Mouse (Mus musculus) G1E (cell line): Measurements from ENCODE around the gene Snx29.

Experiments used
- CTCF ChIP-seq: IDR thresholded peaks from 2 replicates; pipeline ENCODE4 v1.5.1; 2012; ENCODE audit warnings: low read depth, low read length, inconsistent platforms, mixed read lengths
- GATA1 ChIP-seq: IDR thresholded peaks from 2 replicates; pipeline ENCODE4 v1.6.1; 2012; ENCODE audit warnings: borderline replicate concordance, low read length, inconsistent platforms, mixed read lengths
- GATA2 ChIP-seq: IDR thresholded peaks from 2 replicates; pipeline ENCODE4 v1.6.1; 2012; ENCODE audit warnings: low read depth, low read length, inconsistent platforms, borderline replicate concordance
- POLR2AphosphoS5 ChIP-seq: IDR thresholded peaks from 2 replicates; pipeline ENCODE4 v1.6.1; 2012; ENCODE audit warnings: low read depth, low read length, inconsistent platforms; ENCODE audit not compliant: insufficient replicate concordance
- TAL1 ChIP-seq: conservative IDR thresholded peaks from 2 replicates; pipeline ENCODE4 v1.6.1; 2012; ENCODE audit warnings: low read depth, low read length, inconsistent platforms, mixed read lengths

DNA sequence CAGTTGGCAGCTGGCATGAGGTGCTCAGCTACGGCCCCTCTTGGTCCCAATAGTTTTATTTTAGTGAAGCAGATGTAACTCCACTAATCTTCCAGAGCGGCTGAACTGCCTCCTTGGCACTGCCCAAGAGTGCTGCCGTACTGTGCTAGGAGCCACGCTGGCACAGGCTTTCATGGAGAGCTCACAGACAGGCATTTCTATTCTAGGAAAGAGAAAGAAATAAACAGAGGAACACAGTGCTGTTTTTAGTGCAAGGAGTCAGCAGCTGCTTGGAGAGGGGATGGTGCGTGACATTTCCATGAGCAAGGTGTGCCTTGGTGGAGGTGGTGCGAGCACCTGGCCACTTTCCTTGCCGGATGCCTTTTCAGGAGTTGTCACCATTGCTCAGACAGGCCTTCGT lies 367.4 kb downstream of the Snx29 start:
- no peak for TF ChIP-seq CTCF
- no peak for TF ChIP-seq GATA1
- TF ChIP-seq TAL1: no peak
- no peak for TF ChIP-seq POLR2AphosphoS5
- no peak for TF ChIP-seq GATA2
